8 mouse cellular contexts compared by ENCODE assay signal in the genomic region with DNA sequence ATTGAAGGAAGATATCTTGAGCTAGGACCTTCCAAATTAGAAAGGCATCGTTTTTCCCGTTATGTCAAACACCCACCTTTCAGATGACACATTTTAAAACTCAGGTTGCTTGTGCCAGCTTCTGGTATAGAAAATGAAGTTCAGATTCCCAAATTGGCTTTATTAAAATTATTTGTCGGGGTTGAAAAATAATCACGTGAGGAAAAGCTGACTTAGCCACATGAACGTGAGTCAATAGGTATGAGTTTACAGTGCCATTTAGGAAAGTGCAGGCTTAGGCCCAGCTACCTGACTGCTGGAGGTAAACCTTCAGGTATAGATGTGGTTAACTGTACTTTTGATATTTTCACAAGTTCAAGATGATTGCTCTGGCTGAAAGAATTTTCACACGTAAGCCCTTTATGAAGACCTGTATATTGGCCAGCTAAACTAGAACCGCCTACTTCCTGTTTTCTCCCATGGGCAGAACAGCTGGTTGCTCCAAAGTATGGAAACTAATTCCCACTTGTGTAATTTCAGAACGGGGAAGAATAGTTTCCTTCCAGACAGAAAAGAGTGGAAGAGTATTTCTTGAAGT. TPM values are rescaled to one million over a fixed set of nuclear protein-coding genes. Genes with fewer than 3 reads are reported as not detected.
DNase-seq lines count a peak whose midpoint lies in the region; ATAC-seq and TF ChIP-seq lines count a peak whose summit lies in the region.

No protein-coding gene starts in this region.

- peak overlapping the region; percentile 88 for H3K4me3 ChIP-seq in liver, adult 2 months (ENCODE audit: insufficient read depth, low read depth, low read length)
- peak overlapping the region; percentile 86 for H3K4me3 ChIP-seq in embryonic facial prominence, embryonic 10.5 days
- H3K4me3 ChIP-seq in hindbrain, embryonic 15.5 days: peak overlapping the region; percentile 80
- H3K4me3 ChIP-seq in midbrain, embryonic 13.5 days (replicated peaks): peak overlapping the region; percentile 73

- TF ChIP-seq CTCF in liver, adult 2 months (IDR thresholded peaks at IDR 0.05; ENCODE audit: low read depth, low read length): no peak

- H3K9ac ChIP-seq in liver, adult 2 months (ENCODE audit: low read depth, low read length): peak overlapping the region; percentile 93
- peak overlapping the region; percentile 73 for H3K9ac ChIP-seq in hindbrain, embryonic 15.5 days
- H3K9ac ChIP-seq in midbrain, embryonic 13.5 days (replicated peaks): peak overlapping the region; percentile 82

- no peaks in the 10 kb centered on the region for H3K27me3 ChIP-seq in liver, adult 2 months (ENCODE audit: control insufficient read depth, insufficient read depth, low read length)
- H3K27me3 ChIP-seq in embryonic facial prominence, embryonic 10.5 days (replicated peaks; ENCODE audit: low read depth, poor library complexity, severe bottlenecking): no peaks in the 10 kb centered on the region
- no peaks in the 10 kb centered on the region for H3K27me3 ChIP-seq in hindbrain, embryonic 15.5 days
- H3K27me3 ChIP-seq in midbrain, embryonic 13.5 days: no peaks in the 10 kb centered on the region

- no peak for ATAC-seq in hindbrain, embryonic 15.5 days (ENCODE audit: low FRiP score, low read depth)
- no peak for ATAC-seq in midbrain, embryonic 13.5 days

- no peak for TF ChIP-seq POLR2A in liver, adult 2 months (IDR thresholded peaks at IDR 0.05; ENCODE audit: extremely low read depth, insufficient read depth, low read length)

- H3K27ac ChIP-seq in liver, adult 2 months (replicated peaks; ENCODE audit: insufficient read depth, low read depth, low read length): peak overlapping the region; percentile 95
- peak overlapping the region; percentile 98 for H3K27ac ChIP-seq in embryonic facial prominence, embryonic 10.5 days (replicated peaks)
- peak overlapping the region; percentile 97 for H3K27ac ChIP-seq in hindbrain, embryonic 15.5 days (replicated peaks)
- peak overlapping the region; percentile 86 for H3K27ac ChIP-seq in midbrain, embryonic 13.5 days

- H3K4me2 ChIP-seq in hindbrain, embryonic 15.5 days: peak overlapping the region; percentile 70
- H3K4me2 ChIP-seq in midbrain, embryonic 13.5 days (replicated peaks): peak overlapping the region; percentile 71

- H3K9me3 ChIP-seq in embryonic facial prominence, embryonic 10.5 days: no peaks in the 10 kb centered on the region
- H3K9me3 ChIP-seq in hindbrain, embryonic 15.5 days: no peaks in the 10 kb centered on the region
- H3K9me3 ChIP-seq in midbrain, embryonic 13.5 days: no peaks in the 10 kb centered on the region

- WGBS in liver, adult 2 months: 1% methylated on average over 8 of the region's 8 CpGs
- 27% methylated on average over 8 of the region's 8 CpGs for WGBS in embryonic facial prominence, embryonic 10.5 days
- WGBS in hindbrain, embryonic 15.5 days: 21% methylated on average over 8 of the region's 8 CpGs
- WGBS in midbrain, embryonic 13.5 days: 28% methylated on average over 8 of the region's 8 CpGs

- peaks cover 16% of the 10 kb centered on the region for H3K36me3 ChIP-seq in liver, adult 2 months (ENCODE audit: control insufficient read depth, insufficient read depth, low read length)
- H3K36me3 ChIP-seq in embryonic facial prominence, embryonic 10.5 days (replicated peaks): peaks cover 52% of the 10 kb centered on the region
- H3K36me3 ChIP-seq in hindbrain, embryonic 15.5 days: peaks cover 18% of the 10 kb centered on the region; the same call in 1 of the 2 replicates
- peaks cover 23% of the 10 kb centered on the region for H3K36me3 ChIP-seq in midbrain, embryonic 13.5 days

- H3K79me2 ChIP-seq in liver, adult 2 months (ENCODE audit: control insufficient read depth, insufficient read depth, low read length): peaks cover 6% of the 10 kb centered on the region; the same call in 1 of the 2 replicates

- intact Hi-C loops in left cerebral cortex, postnatal 10 days (cut with DNase I): loop anchor here (5.0 kb wide), 1 partner anchor 86 kb away; the partner anchor contains the start of gene Vat1

- peak; percentile 77 for DNase-seq in liver, adult 2 months (ENCODE audit: extremely low read depth, low read depth, low spot score)
- DNase-seq in liver (no peak), MN1 (ENCODE audit: low spot score) (no peak)
- DNase-seq in embryonic facial prominence, embryonic 10.5 days (ENCODE audit: low spot score): no peak
- no peak for DNase-seq in left cerebral cortex, postnatal 10 days (ENCODE audit: extremely low spot score in 1 of 2, low spot score in 2 of 2)
- DNase-seq in layer of hippocampus, postnatal 36 days: no peak

- H3K4me1 ChIP-seq in liver, adult 2 months (ENCODE audit: control insufficient read depth, insufficient read depth, low read length): peaks cover 9% of the 10 kb centered on the region
- H3K4me1 ChIP-seq in embryonic facial prominence, embryonic 10.5 days: peaks cover 24% of the 10 kb centered on the region
- H3K4me1 ChIP-seq in hindbrain, embryonic 15.5 days (replicated peaks): peaks cover 37% of the 10 kb centered on the region
- H3K4me1 ChIP-seq in midbrain, embryonic 13.5 days (replicated peaks): peaks cover 45% of the 10 kb centered on the region

RNA-seq across cellular contexts. Expression of gene Nbr1, which starts 1.5 kb away (rescaled TPM):
- 211 and 222 TPM in 2 replicates for total RNA-seq in liver, adult 2 months (2014; rRNA removed)
- 114 and 141 TPM in 2 replicates for polyA plus RNA-seq in liver, adult 2 months (2012; rRNA removed)
- 68.0 and 70.0 TPM in 2 replicates for polyA plus RNA-seq in embryonic facial prominence, embryonic 10.5 days (2016; fragmentation: Nextera tagmentation; extraction: Ambion mirVana)
- polyA plus RNA-seq in hindbrain, embryonic 15.5 days (2015; fragmentation: Nextera tagmentation; extraction: Ambion mirVana): 87.6 and 92.4 TPM in 2 replicates
- 113 and 116 TPM in 2 replicates for polyA plus RNA-seq in midbrain, embryonic 13.5 days (2015; fragmentation: Nextera tagmentation; extraction: Ambion mirVana)
- total RNA-seq in left cerebral cortex, postnatal 10 days (2021): 100 to 1,000 TPM in 1 of 2 experiments, 10 to 100 TPM in 1; 98.9 to 100 TPM
- 100 to 1,000 TPM; 142 to 194 TPM for total RNA-seq in layer of hippocampus, postnatal 36 days (2021)

RNA-seq across cellular contexts. Expression of gene Brca1, which starts 1.7 kb away (rescaled TPM):
- 3.3 and 4.2 TPM in 2 replicates for total RNA-seq in liver, adult 2 months (2014; rRNA removed)
- polyA plus RNA-seq in liver, adult 2 months (2012; rRNA removed): 0.18 and 0.22 TPM in 2 replicates
- polyA plus RNA-seq in embryonic facial prominence, embryonic 10.5 days (2016; fragmentation: Nextera tagmentation; extraction: Ambion mirVana): 23.7 and 27.0 TPM in 2 replicates
- 2.8 and 3.0 TPM in 2 replicates for polyA plus RNA-seq in hindbrain, embryonic 15.5 days (2015; fragmentation: Nextera tagmentation; extraction: Ambion mirVana)
- polyA plus RNA-seq in midbrain, embryonic 13.5 days (2015; fragmentation: Nextera tagmentation; extraction: Ambion mirVana): 4.7 and 5.3 TPM in 2 replicates
- 1 to 10 TPM; 1.1 to 1.2 TPM for total RNA-seq in left cerebral cortex, postnatal 10 days (2021)
- 1 to 10 TPM in 1 of 2 experiments, under 1 TPM in 1; 0.96 to 1.6 TPM for total RNA-seq in layer of hippocampus, postnatal 36 days (2021)

RNA-seq across cellular contexts. Expression of gene Tmem106a, which starts 28.6 kb away (rescaled TPM):
- total RNA-seq in liver, adult 2 months (2014; rRNA removed): 6.4 and 7.7 TPM in 2 replicates
- polyA plus RNA-seq in liver, adult 2 months (2012; rRNA removed): 15.2 and 23.1 TPM in 2 replicates
- 1.5 and 2.1 TPM in 2 replicates for polyA plus RNA-seq in embryonic facial prominence, embryonic 10.5 days (2016; fragmentation: Nextera tagmentation; extraction: Ambion mirVana)
- polyA plus RNA-seq in hindbrain, embryonic 15.5 days (2015; fragmentation: Nextera tagmentation; extraction: Ambion mirVana): 5.0 and 5.3 TPM in 2 replicates
- polyA plus RNA-seq in midbrain, embryonic 13.5 days (2015; fragmentation: Nextera tagmentation; extraction: Ambion mirVana): 2.1 and 2.7 TPM in 2 replicates
- total RNA-seq in left cerebral cortex, postnatal 10 days (2021): 1 to 10 TPM; 1.1 to 1.7 TPM
- total RNA-seq in layer of hippocampus, postnatal 36 days (2021): 1 to 10 TPM; 1.3 to 2.7 TPM

RNA-seq across cellular contexts. Expression of gene Gm11634, which starts 45.6 kb away (rescaled TPM):
- not detected in 2 replicates for total RNA-seq in liver, adult 2 months (2014; rRNA removed)
- polyA plus RNA-seq in liver, adult 2 months (2012; rRNA removed): not detected in 2 replicates
- not detected in 2 replicates for polyA plus RNA-seq in embryonic facial prominence, embryonic 10.5 days (2016; fragmentation: Nextera tagmentation; extraction: Ambion mirVana)
- polyA plus RNA-seq in hindbrain, embryonic 15.5 days (2015; fragmentation: Nextera tagmentation; extraction: Ambion mirVana): not detected in 2 replicates
- not detected in 2 replicates for polyA plus RNA-seq in midbrain, embryonic 13.5 days (2015; fragmentation: Nextera tagmentation; extraction: Ambion mirVana)
- total RNA-seq in left cerebral cortex, postnatal 10 days (2021): not detected
- total RNA-seq in layer of hippocampus, postnatal 36 days (2021): not detected
